Mouse (Mus musculus): ENCODE data around the gene Nfic. TPM values are rescaled to one million over a fixed set of nuclear protein-coding genes. Genes with fewer than 3 reads are reported as not detected.

The Nfic gene
- polyA plus RNA-seq, 1 experiment from 2014 or later = 19.7 TPM

DNA sequence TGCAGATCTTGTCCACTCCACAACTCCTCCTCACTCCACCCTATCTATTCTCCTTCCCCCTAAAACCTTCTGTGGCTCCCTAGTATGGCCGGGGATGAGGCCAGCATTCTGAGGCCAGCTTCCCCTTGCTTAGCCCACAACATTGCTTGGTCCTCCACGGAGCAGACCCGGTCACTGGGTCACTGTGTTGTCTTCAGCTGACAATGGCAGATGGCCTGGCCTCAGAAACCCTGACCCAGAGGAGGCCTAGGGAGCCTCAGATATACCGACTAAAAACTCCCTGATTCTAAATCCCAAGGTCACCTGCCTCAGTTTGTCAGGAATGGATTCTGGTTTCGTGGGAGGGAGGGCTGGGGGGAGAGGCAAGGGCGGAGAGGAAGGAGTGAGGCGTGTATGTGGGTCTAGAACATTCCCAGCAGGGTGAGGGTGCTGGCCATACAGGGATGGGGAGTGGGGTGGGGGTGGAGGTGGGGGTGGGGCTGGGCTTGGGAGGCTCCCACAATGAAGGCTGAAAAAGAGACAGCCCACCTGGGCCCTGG is 53.1 kb downstream of the Nfic start:
- peaks cover 68% of the 10 kb centered on the region for H3K27me3 ChIP-seq
- no peak; the same call in 1 of the 2 replicates for ATAC-seq (ENCODE audit: low FRiP score, low read depth)
- 10% methylated on average over 7 of the region's 7 CpGs for WGBS

DNA sequence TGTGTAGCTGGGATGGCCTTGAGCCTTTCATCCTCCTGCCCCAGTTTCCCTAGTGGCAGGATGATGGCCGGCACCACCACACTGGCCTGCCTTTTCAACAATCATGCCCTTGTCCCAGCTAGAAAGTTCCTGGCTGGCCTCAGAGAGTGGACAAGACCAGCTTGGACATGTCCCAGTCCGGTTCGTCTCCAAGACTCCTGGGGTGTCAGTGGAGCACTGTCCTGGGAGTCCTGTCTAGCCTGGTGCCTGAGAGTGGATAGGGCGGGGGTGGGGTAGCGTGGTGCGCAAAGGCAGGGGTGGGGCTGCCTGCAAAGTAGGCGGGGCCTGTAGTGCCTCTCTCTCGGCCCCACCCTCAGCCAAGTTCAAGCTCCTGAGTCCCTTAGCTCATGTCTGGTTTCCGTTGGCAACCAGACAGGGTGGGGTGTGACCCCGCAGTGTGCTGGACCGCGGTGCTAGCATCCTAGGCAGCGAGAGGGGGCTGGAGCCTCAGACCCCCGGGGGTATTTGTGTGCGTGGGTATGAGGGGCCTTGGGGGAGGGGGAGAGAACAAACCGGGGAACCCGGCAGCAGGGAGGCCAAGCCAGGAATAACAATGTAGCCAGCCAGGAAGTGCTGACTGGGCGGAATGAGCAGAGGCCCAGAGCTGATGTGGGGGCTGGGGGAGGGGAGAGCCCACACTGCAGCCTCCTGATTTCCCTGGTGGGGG is 53.8 kb downstream of the Nfic start:
- peak overlapping the region; percentile 17; the same call in 1 of the 2 replicates for H3K4me3 ChIP-seq
- peaks cover 62% of the 10 kb centered on the region for H3K27me3 ChIP-seq
- peak; percentile 83 for ATAC-seq (ENCODE audit: low FRiP score, low read depth)
- H3K27ac ChIP-seq (replicated peaks) = peak overlapping the region; percentile 92
- WGBS = 4% methylated on average over 18 of the region's 18 CpGs
- no peaks in the 10 kb centered on the region for H3K9me3 ChIP-seq
- H3K4me2 ChIP-seq (replicated peaks) = peak overlapping the region; percentile 40
- peak overlapping the region; percentile 37 for H3K9ac ChIP-seq (replicated peaks)
- H3K4me1 ChIP-seq = peaks cover 59% of the 10 kb centered on the region
- peaks cover 15% of the 10 kb centered on the region; the same call in 1 of the 2 replicates for H3K36me3 ChIP-seq

More for the DNA sequence above, 53.1 kb downstream of the Nfic start:
- H3K4me2 ChIP-seq (replicated peaks) = peak overlapping the region; percentile 40
- peak overlapping the region; percentile 17; the same call in 1 of the 2 replicates for H3K4me3 ChIP-seq
- peaks cover 15% of the 10 kb centered on the region; the same call in 1 of the 2 replicates for H3K36me3 ChIP-seq
- H3K4me1 ChIP-seq = peaks cover 61% of the 10 kb centered on the region
- peak overlapping the region; percentile 92 for H3K27ac ChIP-seq (replicated peaks)
- no peaks in the 10 kb centered on the region for H3K9me3 ChIP-seq
- H3K9ac ChIP-seq (replicated peaks) = peak overlapping the region; percentile 37

DNA sequence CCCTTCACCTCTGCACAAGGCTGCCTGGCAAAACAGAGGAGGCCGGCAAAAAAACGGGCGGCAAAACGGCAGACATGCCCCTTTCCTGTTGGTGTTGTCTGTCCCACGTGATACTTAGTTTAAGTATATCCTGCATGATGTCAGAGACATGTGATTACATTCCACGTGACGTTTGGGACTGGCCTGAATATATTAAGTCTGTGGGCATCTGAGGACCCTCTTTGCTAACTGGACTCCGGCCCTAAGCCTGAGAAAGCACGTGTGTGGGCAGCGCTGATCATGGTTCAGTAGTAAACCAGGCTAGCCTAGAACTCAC is 54.3 kb downstream of the Nfic start:
- peak; percentile 1; the same call in 1 of the 2 replicates for ATAC-seq (ENCODE audit: low FRiP score, low read depth)
- Histone ChIP-seq H3K27ac (replicated peaks) (peak overlapping the region; percentile 92), H3K36me3 (peaks cover 15% of the 10 kb centered on the region; the same call in 1 of the 2 replicates), H3K9me3 (no peaks in the 10 kb centered on the region), H3K4me1 (peaks cover 56% of the 10 kb centered on the region), H3K4me2 (replicated peaks) (no peak overlapping the region), H3K27me3 (peaks cover 57% of the 10 kb centered on the region), H3K4me3 (no peak overlapping the region), H3K9ac (replicated peaks) (no peak overlapping the region)
- 29% methylated on average over 10 of the region's 10 CpGs for WGBS

DNA sequence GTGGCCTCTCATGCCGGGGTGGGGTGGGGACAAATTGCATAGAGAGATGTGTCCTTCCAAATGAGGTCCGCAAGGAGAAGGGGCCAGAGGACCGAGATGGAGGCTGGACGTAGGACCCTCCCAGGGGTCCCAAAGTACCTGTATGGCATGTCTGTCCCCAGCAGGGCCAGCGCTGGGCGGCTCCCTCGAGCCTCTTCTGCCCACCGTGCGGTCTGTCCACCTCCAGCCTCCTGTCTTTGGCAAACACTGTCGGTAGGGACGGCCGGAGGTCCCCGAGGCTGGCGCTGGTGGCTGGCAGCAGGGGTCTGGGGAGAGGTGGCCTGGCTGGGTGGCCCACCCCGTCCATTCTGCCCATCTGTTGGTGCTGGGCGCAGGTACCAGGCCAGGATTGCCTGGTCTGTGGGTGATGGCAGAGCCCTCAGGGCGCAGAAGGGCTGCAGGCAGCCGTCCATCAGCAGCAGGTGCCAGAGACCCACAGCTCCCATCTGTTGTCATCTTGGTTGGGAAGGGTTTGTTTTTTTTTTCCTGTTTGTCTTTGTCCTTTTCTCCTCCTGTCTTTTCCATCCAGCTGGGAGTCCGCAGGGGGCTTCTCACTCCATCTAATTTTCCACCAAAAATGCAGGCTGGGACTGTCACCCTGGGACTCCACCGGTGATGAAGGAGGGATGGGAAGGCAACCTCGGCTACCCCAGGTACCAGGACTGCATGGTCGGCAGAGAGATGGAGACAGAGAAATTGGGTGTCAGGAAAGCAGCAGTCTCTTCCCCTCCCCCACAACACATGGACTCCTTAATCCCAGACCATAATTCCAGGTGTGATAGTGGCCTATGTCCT is 54.8 kb downstream of the Nfic start:
- H3K9ac ChIP-seq (replicated peaks) = 0 out of 2 replicates have a peak overlapping the region, but pooled peaks have one; percentile 8
- H3K4me3 ChIP-seq = peak overlapping the region; percentile 12; the same call in 1 of the 2 replicates
- H3K27me3 ChIP-seq = peaks cover 51% of the 10 kb centered on the region
- H3K4me1 ChIP-seq = peaks cover 56% of the 10 kb centered on the region
- peaks cover 15% of the 10 kb centered on the region; the same call in 1 of the 2 replicates for H3K36me3 ChIP-seq
- WGBS = 50% methylated on average over 22 of the region's 22 CpGs
- H3K27ac ChIP-seq (replicated peaks) = peak overlapping the region; percentile 92
- H3K9me3 ChIP-seq = no peaks in the 10 kb centered on the region
- no peak for ATAC-seq (ENCODE audit: low FRiP score, low read depth)
- H3K4me2 ChIP-seq (replicated peaks) = peak overlapping the region; percentile 9; the same call in 1 of the 2 replicates

DNA sequence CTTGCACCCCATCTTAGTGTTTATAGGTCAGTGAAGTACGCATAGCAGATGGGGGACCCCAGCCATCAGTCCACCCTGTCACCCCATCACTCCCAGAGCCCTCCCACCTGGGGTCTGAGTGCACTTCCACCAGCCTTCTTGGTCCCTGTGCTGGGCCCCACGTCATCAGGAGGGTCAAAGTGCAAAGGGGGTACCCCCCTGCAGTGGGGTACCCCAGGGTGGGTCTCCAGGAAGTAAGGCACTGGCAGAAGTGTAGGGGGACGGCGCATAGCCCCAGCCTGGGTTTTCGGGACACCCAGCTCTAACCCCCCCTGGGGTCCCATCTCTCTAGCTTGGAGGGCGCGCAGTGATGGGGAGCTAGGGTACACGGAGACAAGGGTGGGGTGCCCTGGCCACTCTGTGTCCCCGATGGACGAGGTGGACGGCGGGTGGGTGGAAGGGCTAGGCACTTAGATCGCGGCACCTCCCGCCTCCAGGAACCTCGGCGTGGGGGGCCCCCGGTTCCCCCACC is 55.6 kb downstream of the Nfic start:
- Histone ChIP-seq H3K27me3 (peaks cover 45% of the 10 kb centered on the region), H3K9me3 (no peaks in the 10 kb centered on the region), H3K27ac (replicated peaks) (no peak overlapping the region), H3K9ac (replicated peaks) (0 out of 2 replicates have a peak overlapping the region, but pooled peaks have one; percentile 8), H3K4me1 (peaks cover 56% of the 10 kb centered on the region), H3K4me3 (no peak overlapping the region), H3K4me2 (replicated peaks) (0 out of 2 replicates have a peak overlapping the region, but pooled peaks have one; percentile 9), H3K36me3 (peaks cover 15% of the 10 kb centered on the region; the same call in 1 of the 2 replicates)
- no peak for ATAC-seq (ENCODE audit: low FRiP score, low read depth)
- 70% methylated on average over 18 of the region's 18 CpGs for WGBS

DNA sequence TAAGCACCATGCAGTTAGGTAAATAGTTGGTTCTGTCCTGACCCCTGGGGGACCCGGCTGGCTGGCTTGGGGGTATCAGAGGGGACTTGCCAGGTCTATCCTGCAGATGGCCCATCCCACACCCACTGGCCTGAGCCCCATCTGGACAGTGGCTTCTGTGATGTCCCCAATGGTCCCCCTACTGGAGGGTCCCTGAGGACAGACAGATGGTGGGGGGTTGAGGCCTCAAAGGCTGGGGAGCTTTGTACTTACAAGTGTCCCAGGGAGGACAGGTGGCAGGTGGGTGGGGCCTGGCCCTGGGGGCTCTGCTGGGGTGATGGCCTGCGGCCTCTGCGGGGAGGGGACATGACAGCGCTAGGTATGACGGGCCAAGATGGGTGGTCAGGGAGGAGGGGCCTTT is 56.1 kb downstream of the Nfic start:
- Histone ChIP-seq H3K27me3 (peaks cover 45% of the 10 kb centered on the region), H3K27ac (replicated peaks) (no peak overlapping the region), H3K36me3 (peaks cover 12% of the 10 kb centered on the region; the same call in 1 of the 2 replicates), H3K9ac (replicated peaks) (0 out of 2 replicates have a peak overlapping the region, but pooled peaks have one; percentile 8), H3K4me1 (peaks cover 56% of the 10 kb centered on the region), H3K4me3 (no peak overlapping the region), H3K9me3 (no peaks in the 10 kb centered on the region), H3K4me2 (replicated peaks) (no peak overlapping the region)
- WGBS = 57% methylated on average over 5 of the region's 5 CpGs
- no peak for ATAC-seq (ENCODE audit: low FRiP score, low read depth)

DNA sequence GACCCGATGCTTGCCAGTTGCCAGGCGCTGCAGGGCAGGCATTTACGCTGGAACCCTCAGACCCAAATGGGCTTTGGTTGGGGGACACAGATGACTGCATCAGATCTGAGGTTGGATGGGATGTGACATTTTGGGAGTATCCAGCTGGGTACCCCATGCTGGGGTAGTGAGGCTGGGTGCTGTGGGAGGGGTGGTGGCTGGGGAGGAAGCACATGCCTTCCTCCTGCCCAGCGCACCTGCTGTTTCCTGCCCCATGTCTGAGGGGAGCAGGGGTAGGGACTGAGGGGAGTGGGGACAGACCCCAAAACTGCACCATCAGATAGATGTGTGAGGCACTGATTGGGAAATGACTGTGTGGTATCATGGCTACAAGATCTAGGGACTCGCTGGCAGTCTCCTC is 58.7 kb downstream of the Nfic start:
- no peak overlapping the region for H3K4me3 ChIP-seq
- WGBS = 54% methylated on average over 5 of the region's 5 CpGs
- peaks cover 50% of the 10 kb centered on the region for H3K4me1 ChIP-seq
- peaks cover 12% of the 10 kb centered on the region; the same call in 1 of the 2 replicates for H3K36me3 ChIP-seq
- H3K27me3 ChIP-seq = peaks cover 32% of the 10 kb centered on the region
- H3K4me2 ChIP-seq (replicated peaks) = no peak overlapping the region
- H3K27ac ChIP-seq (replicated peaks) = no peak overlapping the region
- no peaks in the 10 kb centered on the region for H3K9me3 ChIP-seq
- ATAC-seq (ENCODE audit: low FRiP score, low read depth) = no peak
- 0 out of 2 replicates have a peak overlapping the region, but pooled peaks have one; percentile 20 for H3K9ac ChIP-seq (replicated peaks)

DNA sequence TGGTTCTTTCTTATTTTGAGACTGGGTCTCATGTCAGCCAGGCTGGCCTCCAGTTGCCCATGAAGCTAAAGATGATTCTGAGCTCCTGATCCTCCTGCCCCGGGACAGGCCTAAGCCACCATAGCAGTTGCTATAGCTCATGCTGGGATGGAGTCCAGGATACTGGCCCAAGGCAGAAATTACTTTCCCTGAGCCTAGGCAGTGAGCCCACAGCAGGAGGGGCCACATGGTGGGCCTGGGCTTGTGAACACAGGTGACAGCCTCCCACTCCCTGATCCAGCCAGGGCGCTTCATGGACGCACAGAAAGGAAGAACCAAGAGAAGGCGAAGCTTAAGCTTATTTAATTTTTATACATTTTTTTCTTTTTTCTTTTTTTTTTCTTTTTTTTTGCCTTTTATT is 59.6 kb downstream of the Nfic start:
- no peak overlapping the region for H3K4me3 ChIP-seq
- ATAC-seq (ENCODE audit: low FRiP score, low read depth) = no peak
- H3K27me3 ChIP-seq = peaks cover 32% of the 10 kb centered on the region
- peaks cover 12% of the 10 kb centered on the region; the same call in 1 of the 2 replicates for H3K36me3 ChIP-seq
- no peak overlapping the region for H3K4me2 ChIP-seq (replicated peaks)
- no peak overlapping the region for H3K9ac ChIP-seq (replicated peaks)
- no peak overlapping the region for H3K27ac ChIP-seq (replicated peaks)
- no peaks in the 10 kb centered on the region for H3K9me3 ChIP-seq
- H3K4me1 ChIP-seq = peaks cover 41% of the 10 kb centered on the region
- WGBS = 83% methylated on average over 4 of the region's 4 CpGs

DNA sequence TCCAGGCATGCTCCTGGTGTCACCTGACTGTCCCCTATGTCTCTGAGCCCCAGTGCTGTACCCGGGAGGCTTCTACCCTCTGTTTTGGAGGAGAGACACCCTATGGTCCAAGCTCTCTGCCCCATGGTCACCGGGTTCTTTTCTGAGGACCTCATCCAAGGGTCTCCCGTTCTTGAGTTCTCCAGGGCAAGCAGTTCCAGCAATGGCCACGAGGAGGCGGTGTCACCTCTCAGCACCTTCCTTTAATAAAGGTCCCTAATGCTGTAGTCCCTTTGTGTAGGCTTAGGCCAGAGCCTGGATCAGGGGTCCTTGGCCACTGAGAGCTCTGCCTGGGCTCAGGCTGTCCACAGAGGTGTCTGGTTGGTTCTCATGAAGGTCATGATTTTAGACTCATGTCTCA is 60.3 kb downstream of the Nfic start:
- 17% methylated on average over 5 of the region's 5 CpGs for WGBS
- Histone ChIP-seq H3K4me2 (replicated peaks) (no peak overlapping the region), H3K27me3 (peaks cover 26% of the 10 kb centered on the region), H3K4me3 (no peak overlapping the region), H3K27ac (replicated peaks) (no peak overlapping the region), H3K4me1 (peaks cover 35% of the 10 kb centered on the region), H3K9me3 (no peaks in the 10 kb centered on the region), H3K9ac (replicated peaks) (0 out of 2 replicates have a peak overlapping the region, but pooled peaks have one; percentile 1), H3K36me3 (peaks cover 10% of the 10 kb centered on the region; the same call in 1 of the 2 replicates)
- no peak for ATAC-seq (ENCODE audit: low FRiP score, low read depth)

DNA sequence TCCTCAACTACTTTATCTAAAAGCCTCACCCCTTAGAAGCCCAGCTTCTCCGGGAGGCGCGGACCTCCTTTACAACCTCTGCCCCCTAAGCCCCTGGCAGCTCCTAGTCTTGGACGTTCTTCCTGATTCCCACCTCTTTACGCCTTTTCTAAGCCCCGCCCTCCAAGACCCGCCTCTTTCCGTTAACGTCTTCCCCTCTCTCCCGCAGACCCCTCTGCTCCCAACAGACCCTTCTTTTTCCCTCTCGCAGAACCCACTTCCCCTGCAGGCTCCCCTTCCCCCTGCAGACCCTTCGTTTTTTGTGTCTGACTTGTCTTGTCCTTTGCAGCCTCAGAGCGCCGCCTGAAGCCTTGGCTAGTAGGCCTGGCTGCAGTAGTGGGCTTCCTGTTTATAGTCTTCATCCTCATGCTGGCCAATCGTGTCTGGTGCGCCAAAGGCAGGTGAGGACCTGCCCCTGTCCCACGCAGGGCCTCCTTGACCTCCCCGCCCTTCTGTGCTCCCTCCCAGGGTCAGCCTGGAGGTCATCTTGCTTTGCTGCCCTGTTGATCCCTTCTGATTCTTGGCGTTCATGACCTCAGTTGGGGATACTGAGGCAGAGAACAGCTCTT is 61.9 kb downstream of the Nfic start:
- Histone ChIP-seq H3K9ac (replicated peaks) (peak overlapping the region; percentile 46), H3K4me2 (replicated peaks) (peak overlapping the region; percentile 38), H3K27me3 (peaks cover 16% of the 10 kb centered on the region; the same call in 1 of the 2 replicates), H3K27ac (replicated peaks) (no peak overlapping the region), H3K36me3 (peaks cover 6% of the 10 kb centered on the region), H3K9me3 (no peaks in the 10 kb centered on the region), H3K4me3 (peak overlapping the region; percentile 19), H3K4me1 (peaks cover 31% of the 10 kb centered on the region)
- ATAC-seq (ENCODE audit: low FRiP score, low read depth) = no peak
- 9% methylated on average over 19 of the region's 19 CpGs for WGBS

DNA sequence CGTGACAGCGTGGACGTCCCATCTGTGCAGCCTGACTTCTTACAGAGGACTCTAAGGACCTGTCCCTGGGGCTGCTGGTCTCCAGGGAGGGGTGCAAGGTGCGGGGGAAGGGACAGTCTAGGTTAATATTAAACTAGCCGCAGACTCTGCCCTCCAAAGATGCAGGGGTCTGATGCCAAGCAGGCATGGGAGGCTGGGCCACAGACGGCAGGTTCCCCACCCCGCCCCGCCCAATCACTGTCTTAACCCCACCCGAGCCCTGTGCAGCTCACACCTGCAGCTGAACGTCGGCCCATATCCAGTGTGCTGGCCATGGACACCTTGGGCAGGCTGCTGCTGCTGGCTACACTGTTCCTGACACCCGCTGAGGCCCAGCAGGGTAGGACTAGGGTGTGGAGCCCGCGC is 62.7 kb downstream of the Nfic start, which contains the start of gene Smim24:
TSS of gene Smim24 (plus strand) at position 271 of the 405 bp plus-strand sequence.
- peak within 1 kb of the TSS; percentile 46 for H3K9ac ChIP-seq (replicated peaks)
- no peak within 1 kb of the TSS for H3K27ac ChIP-seq (replicated peaks)
- H3K4me2 ChIP-seq (replicated peaks) = peak within 1 kb of the TSS; percentile 38
- H3K4me3 ChIP-seq = peak within 1 kb of the TSS; percentile 19
- ATAC-seq (ENCODE audit: low FRiP score, low read depth) = no peak
- WGBS = 69% methylated on average over 14 of the region's 14 CpGs
- peaks cover 31% of the 10 kb centered on the region for H3K4me1 ChIP-seq
- peaks cover 11% of the 10 kb centered on the region; the same call in 1 of the 2 replicates for H3K27me3 ChIP-seq
- H3K36me3 ChIP-seq = peaks cover 14% of the 10 kb centered on the region
- H3K9me3 ChIP-seq = no peaks in the 10 kb centered on the region

All from midbrain, embryonic 12.5 days (tissue).